Mouse (Mus musculus) layer of hippocampus, adult 18-20 months (tissue): ENCODE results near the gene Slc9b1. TPM values are rescaled to one million over a fixed set of nuclear protein-coding genes. Genes with fewer than 3 reads are reported as not detected.

ENCODE experiments used
- DNase-seq, 2 experiments: peaks; one replicate each; pipeline ENCODE4 v3.0.0; 2022; ENCODE audit warnings: low spot score in 2 of 2
- long read RNA-seq: library from polyadenylated mRNA; stranded (forward); transcript quantifications from one replicate; pipeline ENCODE4 v2.0.0, GENCODE M21; 2021
- total RNA-seq, 2 experiments: library from RNA; stranded (reverse); gene quantifications; 2 replicates each; pipeline ENCODE4 v1.2.3; 2021

The Slc9b1 gene
- total RNA-seq: under 1 TPM in 1 of 2 experiments, not detected in 1; 0.28 TPM
- long read RNA-seq: 0 reads

DNA sequence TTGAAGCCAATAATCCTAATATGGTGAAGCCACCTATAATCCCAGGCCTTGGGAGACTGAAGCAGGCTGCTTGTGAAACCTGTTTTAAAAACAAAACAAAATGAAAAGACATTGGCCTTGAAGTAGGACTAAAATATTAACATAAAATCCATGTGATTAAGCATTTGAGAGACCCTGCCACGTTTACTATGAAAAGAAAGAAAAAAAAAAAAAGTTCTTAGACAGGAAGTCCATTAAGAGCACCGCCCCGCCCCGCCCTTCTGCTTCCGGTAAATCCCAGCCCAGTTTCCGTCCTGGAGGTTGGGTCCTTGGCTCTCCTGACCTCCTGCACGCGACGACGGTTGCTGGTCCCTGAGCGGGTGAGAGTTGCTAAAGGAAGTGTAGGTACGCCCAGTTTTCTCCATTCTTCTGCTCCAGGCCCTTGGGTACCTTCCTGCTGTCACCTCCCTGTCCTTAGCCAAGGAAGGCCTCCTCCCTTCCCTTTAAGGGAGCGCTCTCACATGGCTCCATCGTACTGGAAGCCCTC lies at the start of gene Slc9b1:
Gene Slc9b1 (plus strand): TSS at position 291 of the 526 bp plus-strand sequence.
- DNase-seq: no peak

- DNase-seq: peak; percentile 14 to 48
These were observed 49.3 kb upstream of the Slc9b1 start for GRCm38 (mm10) chr3:135298560-135298959.

DNA sequence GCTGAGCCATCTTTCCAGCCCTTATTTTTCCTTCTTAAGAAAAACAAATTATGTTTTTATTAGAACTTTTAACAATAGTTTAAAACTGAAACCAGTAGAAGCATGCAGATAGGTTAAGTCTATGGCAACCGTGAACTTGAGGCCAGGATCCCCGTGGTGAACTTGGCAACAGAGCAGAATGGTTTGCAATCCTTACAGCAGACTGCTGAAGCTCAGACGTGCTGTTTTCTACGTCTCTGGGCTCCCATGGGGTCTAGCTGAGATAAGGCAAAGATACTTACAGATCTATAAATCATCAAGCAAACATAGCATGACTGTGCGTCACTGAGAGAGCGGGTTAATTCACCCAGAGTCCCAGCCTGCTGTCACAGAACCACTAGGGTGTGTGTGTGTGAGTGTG lies 47.7 kb upstream of the Slc9b1 start:
- no peak for DNase-seq

DNA sequence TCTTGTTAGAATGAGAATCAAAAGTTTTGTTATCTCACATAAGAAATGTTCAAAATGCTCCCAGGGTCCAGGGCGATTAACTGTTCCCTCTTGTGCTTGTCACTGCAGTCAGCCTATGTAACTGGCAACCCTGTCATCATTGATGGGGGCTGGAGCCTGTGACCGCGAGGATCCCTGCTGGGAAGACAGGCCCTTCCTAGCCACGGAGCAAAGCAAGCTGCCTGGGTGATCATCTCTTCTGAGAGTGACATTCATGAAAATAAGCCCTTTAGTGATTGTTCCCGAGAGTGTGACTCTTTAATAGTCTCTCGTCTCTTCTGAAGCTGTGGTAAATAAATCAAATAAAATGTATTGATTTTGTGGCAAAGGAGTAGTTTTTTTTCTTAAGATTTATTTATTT lies 43.8 kb upstream of the Slc9b1 start:
- DNase-seq: no peak

GRCm38 (mm10) chr3:135304566-135304965 lies 43.3 kb upstream of the Slc9b1 start:
- DNase-seq: no peak

DNA sequence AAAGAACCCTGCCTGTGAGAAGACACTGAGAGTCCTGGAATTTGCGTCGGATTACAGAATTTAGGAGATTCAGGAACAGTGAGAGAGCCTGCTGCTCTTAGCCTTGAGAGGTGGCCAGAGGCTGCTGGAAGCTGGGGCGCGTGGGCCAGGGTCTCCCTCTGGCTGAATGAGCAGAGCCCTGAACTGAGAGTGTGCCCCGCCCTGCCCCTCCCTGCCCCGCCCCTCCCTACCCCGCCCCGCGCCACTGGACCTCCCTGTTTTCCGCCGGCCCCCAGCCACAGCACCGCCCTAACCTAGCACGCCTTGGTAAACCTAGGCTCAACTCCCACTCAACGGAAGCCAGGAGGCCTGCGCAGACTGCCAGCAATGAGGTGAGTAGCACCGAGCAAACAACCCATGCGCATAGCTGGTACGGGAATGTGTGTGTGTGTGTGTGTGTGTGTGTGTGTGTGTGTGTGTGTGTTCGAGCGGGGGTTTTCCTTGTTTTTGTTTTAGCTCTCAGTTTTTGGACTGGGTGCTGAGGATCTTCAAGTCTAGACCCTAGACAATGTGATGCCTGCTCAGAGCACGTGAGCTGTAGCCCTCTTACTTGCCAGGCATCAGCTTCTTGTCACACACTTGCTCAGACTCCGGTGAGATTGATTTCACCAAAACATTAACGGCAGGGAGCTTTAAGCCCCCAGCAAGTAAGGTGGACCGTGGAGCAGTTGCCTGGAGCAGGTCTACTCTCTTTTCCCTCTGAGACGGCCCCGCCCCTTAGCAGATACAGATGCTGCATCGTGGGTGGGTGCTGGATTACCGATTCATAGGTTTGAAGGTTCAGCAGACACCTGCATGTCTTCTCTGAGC lies 40.2 kb upstream of the Slc9b1 start, which contains the start of gene Slc9b2:
Gene Slc9b2 (plus strand): TSS at position 290 of the 849 bp plus-strand sequence.
- peak in 1 of 2 experiments; percentile 11 for DNase-seq

- DNase-seq: no peak
These were observed 34.8 kb upstream of the Slc9b1 start for GRCm38 (mm10) chr3:135312916-135313491.

- DNase-seq: no peak
These were observed 34.1 kb upstream of the Slc9b1 start for GRCm38 (mm10) chr3:135313727-135314126.

DNA sequence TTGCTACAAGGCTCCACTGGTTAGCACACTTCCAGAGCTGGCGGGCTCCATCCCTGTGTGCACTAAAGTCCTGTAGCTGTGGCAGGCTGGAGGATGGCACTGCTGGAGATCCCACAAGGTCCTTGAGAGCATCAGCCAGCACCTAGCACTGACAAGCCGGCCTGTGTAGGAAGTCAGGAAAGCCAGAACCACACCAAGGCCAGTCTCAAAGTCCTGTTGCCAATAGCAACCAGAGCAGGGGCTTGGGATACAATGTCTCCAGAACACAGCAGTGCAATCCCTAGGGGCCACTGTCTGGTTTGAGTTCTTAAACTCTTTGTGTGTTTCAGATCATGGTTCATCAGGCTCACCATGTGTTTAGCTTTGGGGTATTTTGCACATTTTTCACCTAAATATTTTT lies 33.0 kb upstream of the Slc9b1 start:
- no peak for DNase-seq

DNA sequence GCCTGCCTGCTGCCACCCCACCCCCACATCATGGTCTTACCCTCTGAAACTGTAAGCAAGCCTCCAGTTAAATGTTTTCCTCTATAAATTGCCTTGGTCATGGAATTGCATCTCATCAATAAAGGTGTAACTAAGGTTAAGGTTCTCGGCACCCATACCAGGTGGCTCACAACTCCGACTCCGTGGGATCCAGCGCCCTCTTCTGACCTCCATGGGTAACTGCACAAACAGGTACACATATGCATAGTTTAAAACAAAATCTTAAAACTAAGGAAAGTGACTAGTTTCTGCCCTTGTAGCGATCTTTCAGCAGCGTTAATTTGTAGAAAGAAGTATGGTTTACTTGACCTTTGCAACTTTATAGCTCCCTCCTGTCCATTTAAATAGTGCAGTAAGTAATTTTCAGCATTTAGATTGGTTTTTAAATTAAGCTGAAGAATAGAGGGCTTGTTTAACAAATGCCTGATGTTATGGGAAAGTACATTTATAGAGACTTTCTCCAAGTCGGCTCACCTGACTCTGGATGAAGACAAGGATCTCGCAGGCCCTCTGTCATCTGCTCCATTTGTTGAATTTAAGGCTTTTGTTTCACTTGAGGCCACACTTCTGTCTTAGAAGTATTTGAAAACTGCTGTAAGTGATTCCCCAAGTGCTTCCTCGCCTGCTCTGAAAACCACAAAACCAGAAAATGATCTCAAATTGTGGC lies 32.0 kb upstream of the Slc9b1 start:
- DNase-seq: no peak

GRCm38 (mm10) chr3:135318331-135318730 lies 29.5 kb upstream of the Slc9b1 start:
- no peak for DNase-seq

DNA sequence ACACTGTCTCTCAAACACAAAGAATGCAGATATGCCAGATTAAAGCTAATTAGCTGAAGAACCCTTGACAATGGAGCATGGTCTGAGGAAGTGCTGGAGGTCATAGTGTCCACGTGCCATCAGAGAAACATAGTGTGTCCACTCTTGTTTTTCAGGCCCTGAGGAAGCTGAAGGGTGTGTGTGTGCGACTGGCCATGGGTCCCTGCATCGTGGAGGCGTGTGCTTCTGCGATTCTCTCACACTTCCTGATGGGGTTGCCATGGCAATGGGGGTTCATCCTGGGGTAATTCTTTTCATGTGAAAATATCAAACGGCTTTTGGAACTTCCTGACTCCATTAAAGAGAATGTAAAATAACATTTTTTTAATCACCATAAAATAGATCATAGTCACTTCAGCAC lies 23.5 kb upstream of the Slc9b1 start:
- DNase-seq: peak in 1 of 2 experiments; percentile 14

DNA sequence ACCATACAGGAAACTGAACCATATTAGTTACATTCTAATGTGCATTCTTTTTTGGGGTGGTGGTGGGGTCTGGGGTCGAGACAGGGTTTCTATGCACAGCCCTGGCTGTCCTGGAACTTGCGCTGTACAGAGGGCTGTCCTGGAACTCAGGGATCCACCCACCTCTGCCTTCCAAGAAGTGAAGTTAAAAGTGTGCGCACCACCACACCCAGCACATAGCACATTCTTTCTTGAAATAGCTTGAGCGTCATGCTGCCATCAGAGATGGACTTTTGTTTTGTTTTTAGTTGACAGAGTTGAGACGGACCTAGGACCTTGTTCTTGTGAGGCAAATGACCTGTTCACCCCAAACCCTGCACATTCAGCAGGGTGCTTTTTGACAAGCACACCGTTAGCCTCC lies 20.7 kb upstream of the Slc9b1 start:
- DNase-seq: no peak

- DNase-seq: no peak
These were observed 20.2 kb upstream of the Slc9b1 start for GRCm38 (mm10) chr3:135327601-135328000.

DNA sequence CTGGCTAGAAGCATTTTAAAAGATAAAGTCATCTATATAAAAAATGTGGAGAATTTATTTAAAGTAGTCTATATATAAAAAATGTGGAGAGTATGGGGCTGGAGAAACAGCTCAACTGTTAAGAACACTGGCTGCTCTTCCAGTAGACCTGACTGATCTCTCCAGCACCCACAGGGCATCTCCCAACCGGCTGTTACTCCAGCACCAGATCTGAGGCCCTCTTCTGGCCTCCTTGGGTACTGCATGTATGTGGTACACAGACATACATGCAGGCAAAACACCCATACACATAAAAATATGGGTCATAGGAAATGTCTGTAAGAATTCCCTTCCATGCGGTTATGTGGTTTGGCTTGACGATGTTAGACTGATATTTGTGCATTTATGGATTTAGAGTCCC lies 19.3 kb upstream of the Slc9b1 start:
- peak in 1 of 2 experiments; percentile 31 for DNase-seq

GRCm38 (mm10) chr3:135332691-135333090 lies 15.1 kb upstream of the Slc9b1 start:
- no peak for DNase-seq

- no peak for DNase-seq
These were observed 14.1 kb upstream of the Slc9b1 start for GRCm38 (mm10) chr3:135333763-135334162.

GRCm38 (mm10) chr3:135349022-135349421 lies 1.2 kb downstream of the Slc9b1 start:
- DNase-seq: no peak

DNA sequence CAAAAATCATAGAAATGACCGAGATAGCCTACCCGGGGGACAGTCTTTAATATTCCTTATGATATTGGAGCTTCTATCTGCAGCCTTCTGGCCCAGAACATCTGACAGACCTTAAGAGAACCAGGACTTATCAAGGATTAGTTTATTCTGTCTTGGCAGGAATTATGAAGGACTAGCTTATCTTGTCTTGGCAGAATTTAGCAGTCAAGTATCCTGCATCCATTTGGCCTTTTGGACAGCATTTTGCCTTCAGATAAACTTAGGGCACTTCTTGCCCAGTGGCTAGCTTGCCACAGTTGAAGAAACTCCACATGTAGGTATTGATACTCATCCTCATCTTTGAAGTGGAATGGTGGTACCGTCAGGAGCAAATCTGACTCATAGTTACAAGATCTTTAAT lies 4.0 kb downstream of the Slc9b1 start:
- DNase-seq: no peak

GRCm38 (mm10) chr3:135357394-135357793 lies 9.6 kb downstream of the Slc9b1 start:
- DNase-seq: no peak

DNA sequence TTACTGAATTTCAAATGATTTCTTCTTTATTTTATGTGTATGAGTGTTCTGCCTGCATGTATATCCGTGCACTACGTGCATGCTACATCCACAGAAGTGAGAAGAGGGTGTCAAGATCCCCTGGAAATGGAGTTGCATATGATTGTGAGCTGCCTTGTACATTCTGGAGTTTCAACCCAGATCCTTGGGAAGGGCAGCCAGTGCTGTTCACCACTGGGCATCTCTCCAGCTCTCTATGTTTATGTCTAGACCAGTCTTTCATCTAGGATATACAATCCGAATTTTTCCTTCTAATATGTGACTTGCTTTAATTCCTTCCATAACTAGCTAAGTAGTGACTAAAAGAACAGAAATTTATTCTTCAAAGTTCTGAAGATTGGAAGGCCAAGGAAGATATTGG lies 28.0 kb downstream of the Slc9b1 start:
- DNase-seq: no peak

- no peak for DNase-seq
These were observed 29.6 kb downstream of the Slc9b1 start for GRCm38 (mm10) chr3:135377445-135377844.
